Mouse (Mus musculus): ENCODE measurements around the gene Coro1b.

Coro1b gene

DNA sequence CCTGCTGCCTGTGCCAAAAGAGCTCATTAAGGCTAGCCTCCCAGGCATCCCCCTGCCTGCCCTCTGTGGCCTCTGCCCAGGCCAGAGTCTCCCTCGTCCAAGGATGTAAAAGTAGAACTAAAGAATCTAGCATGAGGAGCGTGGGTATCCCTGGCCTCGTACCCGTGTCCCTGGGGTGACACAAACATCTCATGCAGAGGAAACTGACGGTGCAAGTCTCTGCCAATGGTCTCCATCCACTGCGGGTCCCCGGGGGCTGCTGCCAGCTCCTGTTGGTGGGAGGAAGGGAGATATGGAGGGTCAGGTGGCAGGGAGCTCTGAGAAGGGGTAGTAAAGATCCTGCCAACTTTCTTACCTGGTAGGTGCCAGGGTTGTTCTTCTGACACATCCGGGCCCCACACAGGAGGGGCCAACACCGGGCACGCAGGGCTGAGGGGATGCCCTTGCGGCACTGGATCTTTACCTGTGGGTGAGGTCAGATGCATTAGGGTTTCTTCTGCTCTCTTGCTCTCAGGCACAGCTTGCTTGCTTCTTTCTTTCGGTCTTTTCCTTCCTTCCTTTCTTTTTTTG, 40.7 kb downstream of the Coro1b start:
- no peak for DNase-seq (ENCODE audit: low read depth, low spot score)

DNA sequence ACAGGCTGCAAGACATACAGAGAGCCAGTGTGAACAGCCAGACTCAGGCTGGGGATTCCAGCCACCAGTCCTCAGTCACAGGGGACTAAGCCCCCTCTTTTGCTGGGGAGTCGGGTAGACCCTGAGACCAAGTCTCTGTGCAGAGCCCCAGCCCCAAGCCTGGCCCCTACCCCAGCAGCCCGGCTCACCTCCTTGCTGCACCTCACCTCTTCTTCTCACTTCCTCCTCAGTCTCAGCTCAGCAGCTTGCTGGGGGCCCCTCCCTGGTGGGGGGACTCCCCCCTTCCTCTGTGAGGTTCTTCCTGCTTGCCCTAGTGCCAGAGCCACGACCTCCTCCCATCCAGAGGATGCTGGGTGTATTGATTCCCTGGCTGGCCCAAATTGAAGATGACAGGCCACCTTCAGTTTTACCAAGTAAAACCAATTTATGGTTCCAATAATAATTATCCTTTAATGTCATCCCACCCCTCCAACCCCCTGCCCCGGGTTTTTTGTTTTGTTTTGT, 42.5 kb downstream of the Coro1b start, which contains the start of gene Tbc1d10c:
Tbc1d10c (minus strand) TSS at position 454 of the 504 bp plus-strand sequence.
- DNase-seq (ENCODE audit: low read depth, low spot score), result no peak

DNA sequence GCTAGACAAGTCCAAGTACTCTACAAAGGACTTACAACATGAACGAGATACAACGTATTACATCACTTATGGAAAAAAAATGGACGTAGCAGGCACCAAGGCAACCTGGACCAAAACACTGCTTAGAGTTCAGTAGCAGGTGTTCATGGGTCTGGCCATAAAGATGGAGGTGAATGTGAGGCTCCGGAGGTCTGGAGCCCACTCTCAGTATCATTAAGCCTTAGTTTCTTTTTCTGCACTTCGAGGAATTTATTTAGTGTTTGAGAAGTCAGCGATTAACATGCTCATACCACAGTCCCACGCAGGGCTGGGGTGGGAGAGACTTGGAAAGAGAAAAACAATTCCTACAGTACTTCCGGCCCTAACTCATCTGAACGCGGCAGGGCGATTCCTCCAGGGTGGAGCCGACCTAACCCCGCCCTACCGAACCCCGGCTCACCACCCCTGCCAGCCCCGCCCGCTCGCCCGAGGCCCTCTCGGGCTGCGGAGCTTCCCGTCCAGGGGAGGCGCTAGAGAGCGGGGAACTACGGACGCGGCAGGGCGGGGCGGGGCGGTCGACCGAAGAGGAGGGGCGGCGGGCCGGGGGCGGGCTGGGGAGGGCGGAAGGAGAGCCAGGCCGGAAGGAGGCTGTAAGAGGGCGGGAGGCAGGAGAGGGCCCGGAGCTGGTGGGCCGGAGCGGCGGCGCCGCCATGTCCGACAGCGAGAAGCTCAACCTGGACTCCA, 43.3 kb downstream of the Coro1b start, which contains the start of gene Ppp1ca:
Ppp1ca (plus strand) TSS at position 538 of the 723 bp plus-strand sequence.
- DNase-seq (ENCODE audit: low read depth, low spot score), result peak; percentile 94

DNA sequence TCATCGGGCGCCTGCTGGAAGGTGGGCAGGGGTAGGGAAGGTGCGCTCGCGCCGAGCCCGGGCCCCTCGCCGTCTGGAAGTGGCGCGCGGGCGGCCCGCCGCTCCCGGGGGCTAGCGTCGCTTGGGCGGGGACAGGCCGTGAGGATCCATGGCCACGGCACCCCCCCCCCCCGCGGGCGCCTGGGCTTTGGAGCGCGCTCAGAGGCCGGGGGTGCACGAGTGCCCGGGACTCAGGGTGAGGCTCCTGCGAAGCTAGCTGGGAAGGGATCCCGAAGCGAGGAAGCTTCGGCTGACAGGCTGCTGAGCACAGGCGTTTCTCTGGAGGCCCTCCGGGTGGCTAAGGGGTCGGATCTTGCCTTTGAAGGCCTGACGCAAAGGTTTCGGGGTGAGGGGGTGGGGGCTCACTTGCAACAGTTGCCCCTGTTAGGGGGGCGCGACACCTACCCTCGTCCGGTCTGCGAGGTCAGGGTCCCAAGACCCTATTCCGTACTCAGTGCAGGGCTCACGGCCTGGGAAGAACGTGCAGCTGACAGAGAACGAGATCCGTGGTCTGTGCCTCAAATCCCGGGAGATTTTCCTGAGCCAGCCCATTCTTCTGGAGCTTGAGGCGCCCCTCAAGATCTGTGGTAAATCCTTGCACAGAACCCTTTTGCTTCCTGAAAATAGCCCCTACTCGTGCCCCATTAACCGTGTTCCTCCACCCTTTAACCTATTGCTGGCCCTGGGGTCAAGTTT, 44.0 kb downstream of the Coro1b start:
- no peak for DNase-seq (ENCODE audit: low read depth, low spot score)

DNA sequence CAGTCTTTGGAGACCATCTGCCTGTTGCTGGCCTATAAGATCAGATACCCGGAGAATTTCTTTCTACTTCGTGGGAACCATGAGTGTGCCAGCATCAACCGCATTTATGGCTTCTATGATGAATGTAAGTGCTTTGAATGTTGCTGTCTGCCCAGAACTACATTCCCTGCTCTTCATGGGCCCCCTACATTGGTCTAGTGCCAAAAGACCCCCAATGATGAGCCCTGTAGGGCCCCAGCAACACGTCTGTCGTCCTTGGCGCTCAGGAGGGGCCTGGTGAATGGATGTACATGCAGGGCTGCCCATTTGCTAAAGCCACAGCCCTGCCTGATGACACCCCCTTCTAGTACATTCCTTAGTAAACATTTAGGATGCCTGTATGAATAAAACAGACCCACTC, 44.7 kb downstream of the Coro1b start:
- DNase-seq (ENCODE audit: low read depth, low spot score), result no peak

DNA sequence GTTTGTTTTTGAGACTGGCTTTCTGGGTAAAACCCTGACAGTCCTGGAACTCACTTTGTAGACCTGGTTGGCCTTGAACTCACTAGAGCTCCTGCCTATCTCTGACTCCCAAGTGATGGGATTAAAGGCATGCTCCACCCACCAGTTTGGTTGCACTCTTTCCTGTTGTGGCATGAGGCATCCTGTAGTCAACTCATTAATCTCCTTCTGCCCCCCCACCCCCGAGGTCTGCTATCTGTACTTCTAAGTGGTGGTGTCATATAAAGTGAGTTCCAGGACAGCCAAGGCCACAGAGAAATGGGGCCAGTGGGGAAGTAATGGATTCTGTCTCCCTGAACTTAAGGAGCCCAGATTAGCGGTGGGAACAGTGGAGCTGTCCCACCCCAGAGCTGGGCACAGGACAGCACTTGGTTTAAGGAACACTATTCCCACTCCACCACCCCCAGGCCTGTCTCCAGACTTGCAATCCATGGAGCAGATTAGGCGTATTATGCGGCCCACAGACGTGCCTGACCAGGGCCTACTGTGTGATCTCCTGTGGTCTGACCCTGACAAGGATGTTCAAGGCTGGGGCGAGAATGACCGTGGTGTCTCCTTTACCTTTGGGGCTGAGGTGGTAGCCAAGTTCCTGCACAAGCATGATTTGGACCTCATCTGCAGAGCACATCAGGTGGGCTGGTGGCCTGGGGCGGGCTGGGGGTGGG, 45.8 kb downstream of the Coro1b start:
- DNase-seq (ENCODE audit: low read depth, low spot score), result no peak

DNA sequence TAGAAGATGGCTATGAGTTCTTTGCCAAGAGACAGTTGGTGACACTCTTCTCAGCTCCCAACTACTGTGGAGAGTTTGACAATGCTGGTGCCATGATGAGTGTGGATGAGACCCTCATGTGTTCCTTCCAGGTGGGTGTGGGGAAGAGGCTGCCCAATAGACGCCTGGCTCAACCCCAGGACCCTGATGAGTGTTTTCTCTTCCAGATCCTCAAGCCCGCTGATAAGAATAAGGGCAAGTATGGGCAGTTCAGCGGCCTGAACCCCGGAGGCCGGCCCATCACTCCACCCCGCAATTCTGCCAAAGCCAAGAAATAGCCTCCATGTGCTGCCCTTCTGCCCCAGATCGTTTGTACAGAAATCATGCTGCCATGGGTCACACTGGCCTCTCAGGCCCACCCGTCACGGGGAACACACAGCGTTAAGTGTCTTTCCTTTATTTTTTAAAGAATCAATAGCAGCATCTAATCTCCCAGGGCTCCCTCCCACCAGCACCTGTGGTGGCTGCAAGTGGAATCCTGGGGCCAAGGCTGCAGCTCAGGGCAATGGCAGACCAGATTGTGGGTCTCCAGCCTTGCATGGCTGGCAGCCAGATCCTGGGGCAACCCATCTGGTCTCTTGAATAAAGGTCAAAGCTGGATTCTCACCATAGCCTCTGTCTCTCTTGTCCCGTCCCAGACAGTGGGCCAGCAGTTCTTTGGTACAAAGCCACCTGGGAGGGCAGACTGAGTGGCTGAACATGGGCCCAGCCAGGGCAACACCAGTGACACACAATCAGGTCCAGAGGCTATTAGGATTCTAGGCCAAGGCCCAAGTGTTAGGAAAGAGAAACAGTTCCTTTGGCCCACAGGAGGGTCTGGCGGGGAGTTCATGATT, 46.6 kb downstream of the Coro1b start:
- DNase-seq (ENCODE audit: low read depth, low spot score), result no peak

DNA sequence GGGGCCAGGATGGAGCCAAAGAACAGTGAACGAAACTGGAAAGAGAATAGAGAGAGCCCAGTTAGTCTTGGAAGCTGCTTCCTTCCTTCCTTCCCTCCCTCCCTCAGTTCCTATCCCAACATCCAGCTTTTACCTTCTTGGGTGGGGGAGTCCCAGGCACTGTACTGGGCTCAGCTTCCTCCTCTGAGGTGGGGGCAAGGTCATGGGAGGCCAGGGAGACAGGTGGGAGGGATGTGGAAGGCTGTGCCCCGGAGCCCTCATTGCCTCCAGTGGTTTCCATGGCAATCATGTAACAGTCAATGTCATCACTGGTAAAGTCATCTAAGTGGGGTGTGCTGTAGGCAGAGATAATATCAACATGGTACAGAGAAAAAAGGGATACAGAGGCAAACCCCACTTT, 47.6 kb downstream of the Coro1b start:
- DNase-seq (ENCODE audit: low read depth, low spot score), result no peak

DNA sequence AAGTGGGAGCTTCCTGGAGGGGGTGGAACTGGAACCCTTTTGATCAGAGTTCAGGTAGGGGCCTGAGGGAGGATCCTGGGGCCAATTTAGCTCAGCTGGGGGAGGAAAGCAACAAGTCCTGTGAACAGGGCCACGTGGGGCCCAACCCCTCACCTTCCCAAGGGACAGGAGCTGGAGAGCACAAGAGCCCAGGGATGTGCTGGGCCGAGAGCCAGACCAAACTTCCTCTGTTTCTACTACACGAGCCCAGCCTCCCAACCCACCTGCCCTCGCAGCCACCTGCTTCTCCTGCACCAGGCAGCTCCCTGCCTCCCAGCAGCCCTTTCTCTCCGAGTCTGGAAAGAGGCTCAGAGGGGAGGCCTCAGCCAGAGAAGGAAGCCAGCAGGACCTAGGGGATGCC, 48.1 kb downstream of the Coro1b start:
- DNase-seq (ENCODE audit: low read depth, low spot score), result no peak

DNA sequence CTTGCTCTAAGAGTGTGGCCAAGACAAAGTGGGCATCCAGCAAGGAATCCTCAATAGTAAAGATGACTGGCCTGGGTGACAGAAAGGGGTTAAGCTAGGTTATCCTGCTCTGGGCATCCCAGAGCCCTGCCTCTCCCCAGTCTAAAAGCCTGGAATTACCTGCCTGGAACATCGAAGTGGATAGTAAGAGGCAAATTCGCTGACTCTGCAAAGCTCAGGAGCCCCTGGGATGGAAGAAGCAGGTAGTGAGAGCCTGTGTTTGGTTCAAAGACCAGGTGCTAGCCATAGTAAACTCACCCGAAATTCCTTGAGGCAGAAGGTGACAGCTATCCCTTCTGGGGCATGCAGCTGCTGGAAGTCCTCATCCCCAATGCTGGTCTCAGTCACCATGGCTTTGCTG, 48.8 kb downstream of the Coro1b start:
- no peak for DNase-seq (ENCODE audit: low read depth, low spot score)

DNA sequence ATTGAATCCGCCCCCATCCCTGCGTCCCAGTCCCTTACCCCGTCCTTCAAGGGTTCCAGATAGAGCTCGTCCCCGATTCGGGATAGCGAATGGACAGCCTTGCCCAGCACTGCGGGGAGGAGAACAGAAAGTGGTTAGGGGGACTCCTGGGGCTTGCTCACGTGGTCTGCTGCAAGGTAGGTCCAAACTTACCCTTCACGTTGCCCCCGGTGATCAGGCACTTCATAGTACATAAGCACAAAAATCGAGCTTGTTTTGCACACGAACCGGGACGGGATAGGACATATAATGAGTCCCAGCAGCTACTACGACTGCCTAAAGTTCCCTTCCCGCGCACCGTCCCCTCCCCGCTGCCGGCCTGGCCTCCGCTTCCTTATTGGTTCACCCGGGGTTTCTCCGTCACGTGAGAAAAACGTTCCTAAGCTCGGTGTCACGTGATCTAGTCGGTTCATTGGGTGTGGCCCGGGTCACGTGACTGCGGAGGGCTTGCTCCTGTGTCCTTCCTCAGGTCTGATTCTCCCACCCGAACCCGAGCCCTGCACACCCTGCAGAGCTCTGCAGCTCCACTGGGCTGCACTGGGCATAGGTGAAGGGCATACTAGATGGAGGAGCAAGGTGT, 53.0 kb downstream of the Coro1b start, which contains the start of gene Rad9a:
Rad9a (minus strand) TSS at position 372 of the 619 bp plus-strand sequence.
- peak; percentile 98 for DNase-seq (ENCODE audit: low read depth, low spot score)

DNA sequence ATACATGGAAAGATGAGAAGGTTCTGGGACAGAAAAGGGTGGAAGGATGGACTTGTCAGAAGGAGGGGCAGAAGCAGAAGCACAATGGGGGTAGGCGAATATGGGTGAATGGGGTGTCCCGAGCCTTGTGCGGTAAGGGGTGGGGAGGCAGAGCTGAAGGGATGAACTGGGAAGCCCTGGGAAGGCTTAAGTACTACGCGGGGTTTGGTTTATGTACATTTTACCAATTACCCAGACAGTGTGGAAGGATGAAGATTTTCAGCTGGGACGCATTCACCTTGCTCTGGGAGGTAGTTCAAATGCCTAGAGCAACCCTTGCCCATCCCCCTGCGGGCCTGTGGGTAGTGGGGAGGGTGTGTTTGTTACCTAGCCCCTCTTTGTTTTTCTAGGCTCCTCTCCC, 53.7 kb downstream of the Coro1b start:
- no peak for DNase-seq (ENCODE audit: low read depth, low spot score)

DNA sequence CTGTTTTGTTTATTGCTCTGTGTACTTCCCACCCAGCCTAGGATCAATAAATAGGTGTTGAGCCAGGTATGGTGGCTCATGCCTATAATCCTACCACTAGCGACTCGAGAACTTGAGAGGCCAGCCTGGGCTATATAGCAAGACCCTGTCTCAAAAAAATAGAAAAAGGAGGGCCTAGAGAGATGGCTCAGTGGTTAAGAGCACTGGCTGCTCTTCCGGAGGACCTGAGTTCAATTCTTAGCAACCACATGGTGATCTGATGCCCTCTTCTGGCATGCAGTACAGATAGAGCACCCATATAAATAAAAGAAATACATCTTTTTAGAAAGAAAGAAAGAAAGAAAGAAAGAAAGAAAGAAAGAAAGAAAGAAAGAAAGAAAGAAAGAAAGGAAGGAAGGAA, 54.7 kb downstream of the Coro1b start:
- DNase-seq (ENCODE audit: low read depth, low spot score), result no peak

Measured in embryo, embryonic 11.5 days (tissue).